Mouse (Mus musculus): ENCODE measurements at regions not wholly inside any gene's neighbourhood (a gene's known extent, or its start where the extent isn't known, plus 50 kb on each side); places are given as distances from the start of the nearest gene placed in this dataset.

DNA sequence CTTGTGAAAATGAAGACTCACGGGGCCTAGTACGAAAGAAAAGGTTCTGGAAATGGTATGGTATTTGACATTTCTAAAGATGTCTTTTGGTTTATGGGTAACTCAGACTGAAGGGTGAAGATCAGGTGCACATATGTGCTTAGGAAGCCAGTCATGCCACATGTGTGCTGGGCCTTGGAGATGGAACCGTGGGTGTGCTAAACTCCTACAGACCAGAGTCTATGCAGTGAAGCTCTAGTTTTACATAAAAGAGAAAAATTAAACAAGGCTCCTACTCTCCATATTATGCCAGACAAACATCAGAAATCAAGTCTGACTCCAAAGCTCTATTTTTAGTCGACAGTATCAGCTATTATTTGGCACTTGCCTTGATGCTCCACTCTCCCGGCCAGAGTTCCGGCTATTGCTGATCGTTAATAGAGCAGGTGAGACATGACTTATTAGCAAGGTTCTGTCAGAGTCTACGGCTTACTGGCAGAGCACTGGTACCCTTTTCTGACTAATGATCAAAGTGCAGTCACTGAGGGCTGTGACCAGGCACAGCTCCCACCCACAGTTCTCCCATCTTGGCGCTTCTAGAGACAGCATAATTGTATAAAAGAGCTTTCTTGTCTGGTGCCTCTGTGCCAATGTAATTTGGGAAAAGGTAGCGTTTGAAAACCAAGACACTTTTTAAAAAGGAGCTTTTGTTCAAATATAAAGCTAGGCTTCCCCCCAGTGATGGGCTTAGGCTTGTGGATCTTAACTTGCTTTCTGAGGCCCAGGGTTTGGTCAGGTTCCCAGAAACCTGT lies 119.2 kb upstream of the Ccdc122 start:
- no peak for DNase-seq (ENCODE audit: low spot score)

DNA sequence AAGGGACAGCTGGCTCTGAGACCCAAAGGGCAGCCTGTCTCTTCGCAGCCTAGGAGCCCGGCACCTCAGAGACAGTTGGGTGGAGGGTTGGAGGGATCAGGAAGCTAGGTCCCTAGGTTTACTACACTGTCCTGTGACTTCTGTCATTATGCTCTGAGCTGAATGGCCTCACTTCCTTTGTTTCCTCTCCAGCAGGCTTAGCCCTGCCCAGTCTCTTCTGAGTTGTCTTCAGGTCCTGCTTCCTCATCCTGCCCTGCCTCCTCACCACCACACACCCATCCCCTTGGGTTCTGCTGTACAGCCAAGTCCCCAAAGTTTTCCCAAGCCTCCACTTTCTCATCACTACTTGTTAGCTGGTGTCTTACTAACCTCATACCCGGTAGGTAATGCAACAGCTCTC lies 122.7 kb upstream of the Ccdc122 start:
- no peak for DNase-seq (ENCODE audit: low spot score)

DNA sequence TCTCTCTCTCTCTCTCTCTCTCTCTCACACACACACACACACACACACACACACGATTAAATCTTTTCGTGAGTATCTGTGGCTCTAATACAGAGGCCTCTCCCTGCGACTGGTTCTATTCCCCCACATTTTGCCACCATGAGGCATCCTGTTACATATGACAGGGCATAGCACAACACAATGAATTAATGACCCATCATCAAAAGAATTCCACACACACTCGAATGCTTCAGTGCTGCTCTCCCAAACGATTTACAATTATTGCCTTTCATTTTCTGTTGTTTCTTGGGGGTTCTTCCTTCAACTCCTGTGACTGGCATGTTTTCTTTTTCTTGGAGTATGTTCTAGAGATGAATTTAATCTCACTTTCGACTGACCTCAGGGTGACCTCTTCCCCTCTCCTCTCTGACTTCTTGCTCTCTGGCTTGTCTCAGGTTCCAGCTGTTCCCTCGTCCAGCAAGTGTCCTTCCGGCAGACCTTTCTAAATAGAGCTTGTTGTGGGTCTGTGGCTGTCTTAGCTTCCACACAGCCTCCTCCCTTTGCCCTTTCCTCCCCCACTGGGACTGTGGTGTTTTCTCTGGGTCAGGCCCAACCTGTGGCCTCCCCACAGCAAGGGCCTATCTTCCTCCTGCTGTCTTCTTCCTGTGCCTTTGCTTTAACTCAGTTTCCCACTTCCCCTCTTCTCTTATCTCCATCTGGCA lies 124.1 kb upstream of the Ccdc122 start:
- DNase-seq (ENCODE audit: low spot score) = no peak

DNA sequence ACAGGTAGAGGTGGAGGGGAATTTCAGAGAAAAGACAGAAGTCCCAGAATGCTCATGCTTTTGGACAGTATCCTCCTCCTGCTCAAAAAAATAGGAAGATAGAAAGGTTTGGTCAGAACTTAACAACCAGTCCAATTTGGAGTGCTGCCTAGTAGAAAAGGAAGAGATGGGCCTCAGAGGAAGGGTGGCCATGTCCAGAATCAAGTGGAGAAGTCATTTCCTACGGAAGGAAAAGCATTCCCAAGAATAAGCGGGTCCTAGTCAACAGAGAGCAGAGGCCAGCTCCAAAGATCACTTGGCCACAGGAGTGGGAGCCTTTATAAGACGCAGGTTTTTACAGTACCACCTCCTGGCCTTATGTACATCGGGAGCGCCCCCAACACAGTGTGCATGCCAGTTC lies 125.3 kb upstream of the Ccdc122 start:
- no peak for DNase-seq (ENCODE audit: low spot score)

GRCm38 (mm10) chr14:76910186-76910585 lies 126.4 kb upstream of the Ccdc122 start:
- DNase-seq (ENCODE audit: low spot score) = no peak

DNA sequence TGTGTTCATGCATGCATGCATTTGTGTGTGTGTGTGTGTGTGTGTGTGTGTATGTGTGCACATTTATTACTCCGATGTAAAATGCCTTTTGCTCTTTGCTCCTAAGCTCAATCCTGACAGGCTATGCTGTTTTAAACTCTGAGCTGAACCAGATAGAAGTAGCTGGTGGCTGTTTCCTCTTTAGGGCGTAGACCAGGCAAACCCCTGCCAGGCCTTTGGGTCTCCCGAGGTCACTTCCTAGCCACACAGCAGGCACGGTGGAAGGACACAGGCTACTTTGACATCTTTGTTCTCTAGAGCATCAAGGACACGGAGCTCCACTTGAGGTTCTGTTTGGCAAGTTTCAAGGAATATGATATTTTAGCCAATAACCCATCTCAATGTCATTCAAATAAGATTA lies 128.6 kb upstream of the Ccdc122 start:
- DNase-seq (ENCODE audit: low spot score) = peak; percentile 13

DNA sequence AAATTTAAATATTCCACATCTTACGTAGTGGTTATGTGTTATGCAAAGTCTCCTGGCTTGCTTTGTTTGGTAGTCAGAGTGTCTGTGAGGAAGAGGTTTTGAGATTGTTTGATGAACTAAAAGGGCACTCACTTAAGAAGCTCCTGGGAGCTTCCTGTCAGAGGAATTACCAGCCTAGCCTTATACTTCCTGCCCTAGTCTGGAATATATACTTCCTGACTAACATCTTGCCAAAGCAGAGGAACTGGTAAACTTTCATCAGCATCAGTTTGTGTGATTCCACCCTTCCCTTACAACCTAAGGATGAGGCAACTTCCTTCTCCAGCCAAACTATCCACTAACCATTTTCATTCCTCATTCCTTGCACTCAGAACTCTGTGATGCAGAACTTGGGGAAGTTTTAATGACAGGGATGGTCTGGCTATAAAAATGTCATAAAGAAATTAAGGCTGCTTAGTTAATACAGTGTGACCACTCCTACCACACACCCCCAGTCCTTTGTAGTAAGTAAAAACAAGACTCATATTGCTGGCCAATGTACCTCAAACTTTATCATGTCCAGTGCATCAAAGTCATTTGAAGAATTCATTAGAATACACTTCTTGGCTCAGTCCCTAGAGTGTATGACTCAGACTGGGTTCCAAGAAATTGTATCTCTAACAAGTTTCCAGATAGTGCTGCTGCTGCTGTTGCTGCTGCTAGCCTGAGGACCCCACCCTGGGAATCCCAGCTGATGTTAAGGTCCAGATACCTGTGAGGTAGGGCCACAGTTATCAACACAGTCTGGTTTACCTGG lies 133.4 kb upstream of the Ccdc122 start:
- DNase-seq (ENCODE audit: low spot score) = no peak

DNA sequence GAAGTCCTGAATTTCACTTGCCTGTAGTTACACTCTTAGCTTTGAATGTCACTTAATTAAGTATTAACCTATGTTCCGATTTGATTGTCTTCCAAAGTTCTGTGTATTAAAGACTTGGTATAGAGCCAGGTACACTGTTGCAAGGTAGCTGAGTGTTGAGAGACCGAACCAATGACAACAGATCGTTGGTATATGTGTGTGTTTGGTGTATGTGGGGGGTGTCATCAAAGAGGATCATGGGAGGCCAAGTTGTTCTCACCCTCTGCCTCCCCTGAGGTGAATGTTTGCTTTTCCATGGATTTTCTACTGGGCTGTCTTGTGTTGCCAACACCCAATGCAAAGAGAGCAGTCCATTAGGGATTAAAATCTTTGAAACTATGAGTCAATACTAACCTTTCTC lies 135.1 kb upstream of the Ccdc122 start:
- DNase-seq (ENCODE audit: low spot score) = no peak

GRCm38 (mm10) chr14:76899331-76899730 lies 137.2 kb upstream of the Ccdc122 start:
- no peak for DNase-seq (ENCODE audit: low spot score)

GRCm38 (mm10) chr14:76887708-76888107 lies 148.9 kb upstream of the Ccdc122 start:
- DNase-seq (ENCODE audit: low spot score) = no peak

- DNase-seq (ENCODE audit: low spot score) = no peak
Measured at GRCm38 (mm10) chr14:76887201-76887600, 149.4 kb upstream of the Ccdc122 start.

- peak; percentile 23 for DNase-seq (ENCODE audit: low spot score)
Measured at GRCm38 (mm10) chr14:76883231-76883651, 153.3 kb upstream of the Ccdc122 start.

GRCm38 (mm10) chr14:76882711-76883171 lies 153.8 kb upstream of the Ccdc122 start:
- peak; percentile 92 for DNase-seq (ENCODE audit: low spot score)

- DNase-seq (ENCODE audit: low spot score) = no peak
Measured at GRCm38 (mm10) chr14:76880851-76881250, 155.7 kb upstream of the Ccdc122 start.

GRCm38 (mm10) chr14:76877306-76877705 lies 159.3 kb upstream of the Ccdc122 start:
- no peak for DNase-seq (ENCODE audit: low spot score)

DNA sequence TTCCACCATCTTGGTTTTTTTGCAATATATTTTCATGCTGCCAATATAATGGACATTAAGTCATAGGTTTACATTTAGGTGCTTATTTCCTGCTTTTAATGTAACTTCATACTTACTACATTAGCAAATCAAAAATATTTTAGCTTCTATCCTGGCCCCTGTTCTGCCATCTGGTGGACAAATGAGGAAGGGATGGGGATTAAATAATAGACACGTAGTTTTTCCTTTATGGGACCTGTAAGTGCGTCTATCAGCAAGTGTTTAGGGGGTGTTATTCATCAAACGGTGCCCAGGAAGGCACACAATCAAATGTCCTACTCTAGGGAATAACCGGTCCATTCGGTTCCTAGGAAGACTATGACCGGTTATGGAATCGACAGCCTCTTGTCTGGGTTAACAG lies 160.6 kb upstream of the Ccdc122 start:
- DNase-seq (ENCODE audit: low spot score) = peak; percentile 77

DNA sequence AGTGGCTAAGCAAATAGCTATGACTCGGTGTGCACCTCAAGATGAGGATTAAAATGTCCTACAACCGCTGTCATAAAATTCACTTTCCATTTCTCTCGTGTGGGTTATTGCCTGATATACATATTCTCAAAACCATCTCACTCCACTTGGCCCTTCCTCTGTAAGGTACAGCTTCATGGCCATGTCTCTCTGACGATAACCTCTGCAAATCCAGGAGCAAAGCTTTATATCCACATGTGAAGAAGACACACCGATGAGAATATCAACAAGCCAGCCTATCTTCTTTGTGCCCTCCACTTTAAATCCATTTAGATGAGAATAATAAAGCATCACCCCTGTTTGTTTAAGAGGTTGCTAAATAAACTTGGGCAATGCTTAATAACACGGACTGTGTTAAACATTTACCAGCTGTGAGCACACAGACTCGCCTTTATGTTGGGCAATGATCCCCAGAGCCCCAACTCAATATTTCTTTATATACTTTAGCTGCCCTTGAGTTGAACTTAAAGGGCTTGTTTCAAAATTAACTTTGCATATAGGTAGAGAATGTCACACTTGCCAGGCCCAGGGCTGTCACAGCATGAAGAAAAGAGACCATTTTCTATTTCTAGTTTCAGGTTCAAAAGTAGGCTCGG lies 161.2 kb upstream of the Ccdc122 start:
- no peak for DNase-seq (ENCODE audit: low spot score)

GRCm38 (mm10) chr14:76874542-76875265 lies 161.9 kb upstream of the Ccdc122 start:
- peak; percentile 51 for DNase-seq (ENCODE audit: low spot score)

DNA sequence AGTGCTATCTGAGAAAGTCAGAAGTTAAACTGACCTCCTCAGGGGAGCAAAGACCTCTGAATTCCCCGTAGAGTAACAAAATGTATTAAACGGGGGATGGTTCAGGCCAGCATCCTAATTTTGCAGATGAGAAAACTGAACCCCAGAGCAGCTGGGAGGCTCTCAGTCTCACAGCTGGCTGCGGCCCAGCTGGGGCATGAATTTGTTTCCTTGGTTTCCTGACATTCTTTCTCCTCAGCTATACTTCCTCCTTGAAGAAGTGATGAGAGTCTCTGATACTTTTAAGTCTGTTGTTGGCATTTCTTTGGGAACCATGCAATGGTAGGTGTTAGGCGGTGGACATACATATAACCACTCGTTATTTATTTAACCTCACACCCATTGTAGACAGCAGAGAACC lies 162.9 kb upstream of the Ccdc122 start:
- no peak for DNase-seq (ENCODE audit: low spot score)

GRCm38 (mm10) chr14:76872976-76873375 lies 163.6 kb upstream of the Ccdc122 start:
- no peak for DNase-seq (ENCODE audit: low spot score)

DNA sequence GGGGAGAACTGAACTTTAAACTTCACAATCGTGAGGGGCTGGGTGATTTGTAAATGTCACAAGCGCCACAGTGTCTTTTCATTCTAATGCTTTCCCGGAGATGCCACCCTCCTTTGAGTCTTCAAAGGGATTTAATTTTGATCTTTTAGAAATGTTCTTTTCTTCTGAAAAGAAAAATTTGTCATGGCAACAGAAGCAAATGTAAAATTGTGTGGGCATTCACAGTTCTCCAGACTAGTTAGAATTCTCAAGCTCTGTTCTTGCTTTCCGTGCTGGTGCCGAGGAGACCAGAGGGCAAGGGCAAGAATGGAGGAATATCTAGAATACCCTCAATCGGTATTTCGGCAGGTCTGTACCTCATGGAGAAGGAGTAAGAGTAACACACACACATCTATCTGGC lies 164.1 kb upstream of the Ccdc122 start:
- DNase-seq (ENCODE audit: low spot score) = no peak
